Mouse (Mus musculus): Measurements from ENCODE around the gene Vsig1.

DNA sequence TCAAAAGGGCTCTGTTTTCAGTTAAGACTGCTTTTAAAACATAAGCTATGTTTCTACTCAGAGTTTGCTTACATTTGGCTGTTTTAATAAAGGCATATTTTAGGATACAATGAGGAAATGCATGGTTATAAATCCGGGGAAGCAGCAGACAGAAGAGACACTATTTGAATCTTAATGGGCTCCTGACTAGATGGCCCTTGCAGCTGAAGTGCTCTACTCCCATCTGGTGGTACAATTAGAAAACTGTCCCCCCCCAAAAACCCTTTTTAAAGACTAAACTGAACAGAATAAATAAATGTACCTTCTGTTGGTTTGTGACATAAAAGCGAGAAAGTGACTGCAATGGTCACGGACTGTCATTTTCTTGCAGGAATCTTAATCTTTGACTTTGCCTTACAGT lies 24.7 kb downstream of the Vsig1 start:
- TF ChIP-seq CHD2 (IDR thresholded peaks at IDR 0.05; ENCODE audit: low read depth, low read length) (no peak), MAFK (IDR thresholded peaks at IDR 0.05; ENCODE audit: insufficient read depth, low read depth, low read length) (no peak), HCFC1 (IDR thresholded peaks at IDR 0.05; ENCODE audit: borderline replicate concordance, insufficient read depth, low read length) (no peak)
